Mouse (Mus musculus): Measurements from ENCODE around the gene Nmnat2. TPM values are rescaled to one million over a fixed set of nuclear protein-coding genes. Genes with fewer than 3 reads are reported as not detected.
A peak's percentile ranks its signal among the peaks of the same experiment; 100 is the strongest.

Gene Nmnat2
- total and polyA plus RNA-seq, 3 experiments: 1.3 to 2.8 TPM; not detected in 1

- no peak overlapping the region for H3K27ac ChIP-seq (ENCODE audit: control insufficient read depth, low read depth, low read length)
- TF ChIP-seq RCOR1 (IDR thresholded peaks at IDR 0.05; ENCODE audit: low read depth, low read length): no peak
- no peak for TF ChIP-seq TBP (IDR thresholded peaks at IDR 0.05; ENCODE audit: low read depth, low read length)
- no peak for TF ChIP-seq ETS1 (IDR thresholded peaks at IDR 0.05; ENCODE audit: low read depth, low read length)
- no peak for TF ChIP-seq ELF1 (IDR thresholded peaks at IDR 0.05; ENCODE audit: low read depth, low read length)
- no peak for TF ChIP-seq MAFK (IDR thresholded peaks at IDR 0.05; ENCODE audit: borderline replicate concordance, low read depth, low read length)
- TF ChIP-seq RAD21 (IDR thresholded peaks at IDR 0.05; ENCODE audit: low read depth, low read length): no peak
- TF ChIP-seq ZC3H11A (IDR thresholded peaks at IDR 0.05; ENCODE audit: low read depth, low read length): no peak
- TF ChIP-seq TAL1 (IDR thresholded peaks at IDR 0.05; ENCODE audit: low read length): no peak
- no peak for TF ChIP-seq ZMIZ1 (IDR thresholded peaks at IDR 0.05; ENCODE audit: low read depth, low read length)
- TF ChIP-seq MAX (IDR thresholded peaks at IDR 0.05; ENCODE audit: low read length): no peak
- no peak for TF ChIP-seq ZNF384 (IDR thresholded peaks at IDR 0.05; ENCODE audit: low read depth, low read length)
- no peak for TF ChIP-seq ZKSCAN1 (IDR thresholded peaks at IDR 0.05; ENCODE audit: low read depth, low read length)
- no peak for TF ChIP-seq MYB (IDR thresholded peaks at IDR 0.05; ENCODE audit: low read depth, low read length)
- no peak for TF ChIP-seq MEF2A (IDR thresholded peaks at IDR 0.05; ENCODE audit: extremely low read depth, insufficient replicate concordance, low read depth, low read length, poor library complexity, severe bottlenecking)
- H3K27me3 ChIP-seq (ENCODE audit: control insufficient read depth in 1 of 2, insufficient read depth in 2 of 2, low read length in 2 of 2): no peaks in the 10 kb centered on the region
- no peak overlapping the region for H3K4me3 ChIP-seq (ENCODE audit: control insufficient read depth in 1 of 2, insufficient read depth in 1 of 2, low read depth in 2 of 2, low read length in 2 of 2)
- no peaks in the 10 kb centered on the region for H3K36me3 ChIP-seq (ENCODE audit: control insufficient read depth in 1 of 2, insufficient read depth in 2 of 2, low read length in 2 of 2)
- no peaks in the 10 kb centered on the region for H3K9me3 ChIP-seq (replicated peaks; ENCODE audit: insufficient read depth, low read length)
- no peaks in the 10 kb centered on the region; a peak in 1 of 4 replicates for H3K4me1 ChIP-seq (ENCODE audit: control insufficient read depth in 1 of 2, insufficient read depth in 2 of 2, low read length in 2 of 2)
- H3K79me2 ChIP-seq (ENCODE audit: control insufficient read depth, insufficient read depth, low read length, poor library complexity): no peaks in the 10 kb centered on the region
- DNase-seq (ENCODE audit: low read depth, low spot score): peak; percentile 20
- no peak overlapping the region for H3K9ac ChIP-seq (ENCODE audit: control insufficient read depth, low read depth, low read length, poor library complexity, severe bottlenecking)
Observed at GRCm38 (mm10) chr1:153102296-153103185, 147.7 kb downstream of the Nmnat2 start.

DNA sequence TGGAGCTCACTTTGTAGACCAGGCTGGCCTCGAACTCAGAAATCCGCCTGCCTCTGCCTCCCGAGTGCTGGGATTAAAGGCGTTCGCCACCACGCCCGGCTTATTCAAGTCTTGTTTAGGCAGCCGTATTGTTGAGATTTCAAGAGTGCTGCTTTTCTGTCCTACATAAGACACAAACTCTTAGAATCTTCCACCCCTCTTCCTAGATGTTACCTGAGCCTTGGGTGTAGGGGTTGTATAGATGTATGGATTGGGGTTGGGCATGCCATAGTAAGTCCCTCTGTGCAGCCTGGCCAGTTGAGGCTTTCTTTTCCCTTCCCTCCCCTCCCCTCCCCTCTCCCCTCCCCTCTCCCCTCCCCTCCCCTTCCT lies 148.4 kb downstream of the Nmnat2 start:
- no peak for DNase-seq (ENCODE audit: low read depth, low spot score)
- H3K27me3 ChIP-seq (ENCODE audit: control insufficient read depth in 1 of 2, insufficient read depth in 2 of 2, low read length in 2 of 2): no peaks in the 10 kb centered on the region
- no peaks in the 10 kb centered on the region for H3K79me2 ChIP-seq (ENCODE audit: control insufficient read depth, insufficient read depth, low read length, poor library complexity)
- H3K9me3 ChIP-seq (replicated peaks; ENCODE audit: insufficient read depth, low read length): no peaks in the 10 kb centered on the region
- no peak overlapping the region for H3K9ac ChIP-seq (ENCODE audit: control insufficient read depth, low read depth, low read length, poor library complexity, severe bottlenecking)
- H3K27ac ChIP-seq (ENCODE audit: control insufficient read depth, low read depth, low read length): no peak overlapping the region
- H3K4me1 ChIP-seq (ENCODE audit: control insufficient read depth in 1 of 2, insufficient read depth in 2 of 2, low read length in 2 of 2): no peaks in the 10 kb centered on the region; a peak in 1 of 4 replicates
- no peak overlapping the region for H3K4me3 ChIP-seq (ENCODE audit: control insufficient read depth in 1 of 2, insufficient read depth in 1 of 2, low read depth in 2 of 2, low read length in 2 of 2)
- TF ChIP-seq CTCF (IDR thresholded peaks at IDR 0.05 in 2 of 3, conservative IDR thresholded peaks at IDR 0.05 in 1 of 3; ENCODE audit: control insufficient read depth in 1 of 3, insufficient read depth in 1 of 3, low read depth in 2 of 3, low read length in 3 of 3, poor library complexity in 1 of 3, severe bottlenecking in 1 of 3): no peak
- no peak for TF ChIP-seq MAZ (IDR thresholded peaks at IDR 0.05; ENCODE audit: low read depth, low read length)
- TF ChIP-seq MAX (IDR thresholded peaks at IDR 0.05; ENCODE audit: low read length): no peak
- no peak for TF ChIP-seq TAL1 (IDR thresholded peaks at IDR 0.05; ENCODE audit: low read length)
- no peak for TF ChIP-seq ETS1 (IDR thresholded peaks at IDR 0.05; ENCODE audit: low read depth, low read length)
- TF ChIP-seq CHD1 (IDR thresholded peaks at IDR 0.05; ENCODE audit: low read depth, low read length): no peak
- no peak for TF ChIP-seq POLR2A (IDR thresholded peaks at IDR 0.05; ENCODE audit: control insufficient read depth in 1 of 2, insufficient read depth in 1 of 2, low read depth in 1 of 2, low read length in 2 of 2, poor library complexity in 1 of 2)
- TF ChIP-seq EP300 (IDR thresholded peaks at IDR 0.05; ENCODE audit: low read depth in 1 of 2, low read length in 2 of 2): no peak
- TF ChIP-seq NRF1 (IDR thresholded peaks at IDR 0.05; ENCODE audit: insufficient read depth, low read depth, low read length, poor library complexity, severe bottlenecking): no peak
- no peak for TF ChIP-seq RAD21 (IDR thresholded peaks at IDR 0.05; ENCODE audit: low read depth, low read length)
- no peak for TF ChIP-seq ELF1 (IDR thresholded peaks at IDR 0.05; ENCODE audit: low read depth, low read length)
- TF ChIP-seq MYC (IDR thresholded peaks at IDR 0.05; ENCODE audit: low read depth, low read length): no peak
- TF ChIP-seq GATA1 (IDR thresholded peaks at IDR 0.05; ENCODE audit: low read depth, low read length): no peak
- no peaks in the 10 kb centered on the region for H3K36me3 ChIP-seq (ENCODE audit: control insufficient read depth in 1 of 2, insufficient read depth in 2 of 2, low read length in 2 of 2)

Data from MEL (cell line).